Mouse (Mus musculus) cerebellum, postnatal 14 days (tissue): Measurements from ENCODE around the gene Fkbp8.
"Not testable (repeated sequence)": the region's sequence is repeated elsewhere in the genome, so short reads cannot be mapped to it uniquely, and the experiment has no call there.

ENCODE experiments used
- DNase-seq, 2 experiments: peaks; one replicate each; pipeline ENCODE4 v3.0.0; 2021; ENCODE audit warnings: mixed read lengths in 2 of 2

Gene Fkbp8

GRCm38 (mm10) chr8:70502540-70502939, 25.0 kb upstream of the Fkbp8 start:
- DNase-seq: no peak

- peak; percentile 83 to 86 for DNase-seq
These were observed 24.3 kb upstream of the Fkbp8 start for GRCm38 (mm10) chr8:70503062-70503750.

GRCm38 (mm10) chr8:70504291-70504716, 23.2 kb upstream of the Fkbp8 start:
- DNase-seq: peak; percentile 57 to 65

- peak; percentile 94 to 97 for DNase-seq
These were observed 22.7 kb upstream of the Fkbp8 start for GRCm38 (mm10) chr8:70504851-70505250.

- no peak for DNase-seq
These were observed 21.7 kb upstream of the Fkbp8 start for GRCm38 (mm10) chr8:70505698-70506327.

- peak; percentile 97 to 98 for DNase-seq
These were observed 21.0 kb upstream of the Fkbp8 start, which contains the start of gene Rex1bd for GRCm38 (mm10) chr8:70506328-70507026. TSS of gene Rex1bd (minus strand) at chr8:70506752.

GRCm38 (mm10) chr8:70507027-70507393, 20.5 kb upstream of the Fkbp8 start:
- no peak for DNase-seq

GRCm38 (mm10) chr8:70509281-70509952, 18.1 kb upstream of the Fkbp8 start:
- no peak for DNase-seq

GRCm38 (mm10) chr8:70510228-70510915, 17.2 kb upstream of the Fkbp8 start, which contains the start of gene Uba52:
TSS of gene Uba52 (minus strand) at chr8:70510801.
- DNase-seq: peak; percentile 98 to 99

- not testable (repeated sequence) for DNase-seq
These were observed 16.4 kb upstream of the Fkbp8 start for GRCm38 (mm10) chr8:70511174-70511573.

GRCm38 (mm10) chr8:70511770-70512169, 15.8 kb upstream of the Fkbp8 start:
- DNase-seq: no peak

GRCm38 (mm10) chr8:70512253-70512903, 15.1 kb upstream of the Fkbp8 start:
- DNase-seq: no peak

- no peak for DNase-seq
These were observed 14.1 kb upstream of the Fkbp8 start for GRCm38 (mm10) chr8:70513441-70513840.

- DNase-seq: no peak
These were observed 9.4 kb upstream of the Fkbp8 start for GRCm38 (mm10) chr8:70517940-70518643.

- DNase-seq: no peak
These were observed 8.5 kb upstream of the Fkbp8 start for GRCm38 (mm10) chr8:70519043-70519442.

- no peak for DNase-seq
These were observed 7.9 kb upstream of the Fkbp8 start for GRCm38 (mm10) chr8:70519606-70520005.

GRCm38 (mm10) chr8:70522592-70523403, 4.7 kb upstream of the Fkbp8 start:
- peak; percentile 96 to 97 for DNase-seq

GRCm38 (mm10) chr8:70527111-70527511, 413 bp upstream of the Fkbp8 start:
- DNase-seq: no peak

- DNase-seq: no peak
These were observed 766 bp downstream of the Fkbp8 start for GRCm38 (mm10) chr8:70528182-70528797.

GRCm38 (mm10) chr8:70529299-70529698, 1.8 kb downstream of the Fkbp8 start:
- no peak for DNase-seq
